Mouse (Mus musculus) forebrain, embryonic 16.5 days (tissue): ENCODE data around the gene Nab2. TPM values are rescaled to one million over a fixed set of nuclear protein-coding genes. Genes with fewer than 3 reads are reported as not detected.

Source experiments
- polyA plus RNA-seq: library from polyadenylated mRNA; unstranded; fragments of >200 nt; fragmentation: Nextera tagmentation; extraction: Ambion mirVana; gene quantifications from 2 replicates; pipeline ENCODE4 v1.2.1, GENCODE M21; 2015

The Nab2 gene
- polyA plus RNA-seq, 1 experiment from 2014 or later, result 3.9 TPM

Other genes with a start within 250 kb of the Nab2 start
- gene Stac3, start 166.9 kb downstream of the Nab2 start, polyA plus RNA-seq, result 0.98 and 1.8 TPM in 2 replicates
- gene Ndufa4l2, start 153.6 kb downstream of the Nab2 start, polyA plus RNA-seq, result 17.6 and 21.3 TPM in 2 replicates
- gene Shmt2, start 146.1 kb downstream of the Nab2 start, polyA plus RNA-seq, result 78.9 and 80.4 TPM in 2 replicates
- 32.5 and 36.0 TPM in 2 replicates for gene Nxph4, start 134.0 kb downstream of the Nab2 start, polyA plus RNA-seq
- 114 and 117 TPM in 2 replicates for gene Lrp1, start 47.4 kb downstream of the Nab2 start, polyA plus RNA-seq
- gene Stat6, start 25.6 kb downstream of the Nab2 start, polyA plus RNA-seq, result 4.3 and 5.1 TPM in 2 replicates
- 5.7 and 7.0 TPM in 2 replicates for gene Nemp1, start 1.7 kb downstream of the Nab2 start, polyA plus RNA-seq
- gene Myo1a, start 36.6 kb upstream of the Nab2 start, polyA plus RNA-seq, result 1.1 and 1.3 TPM in 2 replicates
- gene Tac2, start 55.9 kb upstream of the Nab2 start, polyA plus RNA-seq, result 6.2 and 7.6 TPM in 2 replicates
- 3.4 and 3.5 TPM in 2 replicates for gene Zbtb39, start 71.0 kb upstream of the Nab2 start, polyA plus RNA-seq
- 0.87 and 0.99 TPM in 2 replicates for gene Gpr182, start 83.2 kb upstream of the Nab2 start, polyA plus RNA-seq
- not detected in 2 replicates for gene Rdh1, start 91.2 kb upstream of the Nab2 start, polyA plus RNA-seq
- gene Rdh16f1, start 91.2 kb upstream of the Nab2 start, polyA plus RNA-seq, result not detected in 2 replicates
- 0.32 and 0.35 TPM in 2 replicates for gene Rdh9, start 107.8 kb upstream of the Nab2 start, polyA plus RNA-seq
- gene Rdh16, start 132.6 kb upstream of the Nab2 start, polyA plus RNA-seq, result not detected in 2 replicates
- not detected in 2 replicates for gene Rdh19, start 181.4 kb upstream of the Nab2 start, polyA plus RNA-seq
- gene Rdh16f2, start 197.9 kb upstream of the Nab2 start, polyA plus RNA-seq, result not detected in 2 replicates
- not detected in 2 replicates for gene Rdh7, start 220.2 kb upstream of the Nab2 start, polyA plus RNA-seq
- not detected in 2 replicates for gene Sdr9c7, start 229.9 kb upstream of the Nab2 start, polyA plus RNA-seq